Mouse (Mus musculus) heart, postnatal 4 days (tissue): Measurements from ENCODE around the gene Lrba. TPM values are rescaled to one million over a fixed set of nuclear protein-coding genes. Genes with fewer than 3 reads are reported as not detected.

ENCODE experiments used
- DNase-seq: peaks from one replicate; pipeline ENCODE4 v3.0.0; 2021
- total RNA-seq, 2 experiments: library from RNA; stranded (reverse); gene quantifications; 2 replicates each; pipeline ENCODE4 v1.2.3; 2021

The Lrba gene
- total RNA-seq, result 10 to 100 TPM; 17.7 to 17.8 TPM

DNA sequence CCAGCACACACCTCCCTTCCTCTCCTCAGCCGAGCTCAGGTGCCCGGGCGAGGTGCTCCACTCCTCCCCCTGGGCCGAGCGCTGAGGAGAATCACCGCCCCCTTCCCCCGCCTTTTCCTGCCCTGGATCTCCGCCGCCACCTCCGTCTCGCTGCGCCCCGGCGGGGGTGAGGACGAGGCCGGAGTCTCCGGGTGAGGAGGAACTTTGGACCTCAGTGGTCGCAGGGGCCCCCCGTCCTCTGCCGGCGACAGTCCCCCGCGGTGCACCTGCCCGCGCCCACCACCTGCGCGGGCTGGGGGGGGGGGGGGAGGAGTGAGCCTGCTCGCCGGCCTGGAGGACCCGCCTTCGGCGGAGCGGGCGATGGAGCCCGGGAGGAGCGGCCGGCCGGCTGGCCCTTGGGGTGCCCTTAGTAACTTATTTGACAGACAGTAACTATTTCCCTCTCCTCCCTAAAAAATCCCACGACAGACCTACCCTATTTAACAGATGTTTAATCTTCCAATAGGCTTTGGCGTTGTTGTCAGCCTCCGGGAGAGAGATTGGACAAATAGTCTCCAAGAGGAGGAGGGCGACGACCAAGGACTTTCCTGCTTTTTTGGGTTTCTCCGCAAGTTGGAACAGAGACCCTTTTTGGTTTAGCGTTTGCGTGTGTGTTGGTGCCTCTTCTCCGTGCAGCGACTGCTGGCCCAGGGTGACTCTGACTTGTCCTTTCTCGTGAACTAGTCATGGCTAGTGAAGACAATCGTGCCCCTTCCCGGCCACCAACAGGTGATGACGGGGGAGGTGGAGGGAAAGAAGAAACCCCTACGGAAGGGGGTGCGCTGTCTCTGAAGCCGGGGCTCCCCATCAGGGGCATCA is at the start of gene Lrba:
TSS of gene Lrba (plus strand) at position 117 of the 858 bp plus-strand sequence.
- DNase-seq, result peak; percentile 74

DNA sequence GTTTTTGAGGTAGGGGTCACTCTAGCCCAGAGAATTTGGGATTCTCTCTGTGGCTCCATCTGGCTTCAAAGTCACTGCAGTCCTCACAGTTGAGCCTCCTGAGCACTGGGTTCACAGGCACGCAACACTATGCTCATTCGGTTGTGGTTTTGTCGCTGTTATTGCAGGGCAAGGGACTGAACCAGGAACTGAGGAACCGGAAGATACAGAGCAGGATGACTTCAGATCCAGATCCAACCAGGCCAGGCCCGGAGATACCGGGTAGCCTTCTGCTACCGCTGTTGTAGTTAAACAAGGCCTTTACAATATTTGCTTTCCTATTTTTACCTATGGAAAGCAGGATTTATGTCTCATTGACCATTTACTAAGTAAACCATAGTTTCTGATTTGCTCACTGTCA is 44.8 kb upstream of the Lrba start:
- no peak for DNase-seq

DNA sequence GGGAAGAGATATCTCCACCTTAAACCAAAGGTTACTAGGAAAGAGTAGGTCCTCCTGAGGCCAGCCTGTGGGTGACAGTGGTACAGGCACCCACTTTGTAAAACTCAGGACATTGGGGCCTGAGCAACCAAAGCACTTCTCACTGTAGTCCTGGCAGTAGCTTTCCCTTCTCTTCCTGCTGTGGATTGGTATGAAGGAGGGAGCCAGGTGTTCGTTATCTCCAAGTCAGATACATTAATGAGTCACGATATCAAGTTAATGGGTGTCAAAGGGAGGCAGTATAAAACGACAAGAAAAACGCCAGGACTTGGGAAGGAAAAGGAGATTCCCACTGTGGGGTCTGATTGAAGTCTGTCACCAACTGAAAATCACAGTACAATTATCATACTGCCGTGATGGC is 43.4 kb upstream of the Lrba start:
- DNase-seq, result no peak

DNA sequence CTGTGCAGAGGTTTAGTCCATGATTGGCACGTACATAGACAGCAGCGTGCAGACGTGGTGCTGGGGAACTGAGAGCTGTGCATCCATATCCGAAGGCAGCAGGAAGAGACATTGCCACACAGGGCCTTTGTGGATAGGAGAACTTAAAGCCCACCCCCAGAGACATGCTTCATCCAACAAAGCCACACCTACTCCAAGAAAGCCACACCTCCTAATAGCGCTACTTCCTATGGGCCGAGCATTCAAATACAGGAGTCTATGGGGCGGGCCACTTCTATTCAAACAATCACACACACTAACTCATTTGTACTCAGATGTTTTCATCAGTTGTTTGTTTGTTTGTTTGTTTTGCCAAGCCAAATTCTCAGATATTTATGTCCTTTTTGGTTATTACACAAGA is 39.9 kb upstream of the Lrba start:
- no peak for DNase-seq

DNA sequence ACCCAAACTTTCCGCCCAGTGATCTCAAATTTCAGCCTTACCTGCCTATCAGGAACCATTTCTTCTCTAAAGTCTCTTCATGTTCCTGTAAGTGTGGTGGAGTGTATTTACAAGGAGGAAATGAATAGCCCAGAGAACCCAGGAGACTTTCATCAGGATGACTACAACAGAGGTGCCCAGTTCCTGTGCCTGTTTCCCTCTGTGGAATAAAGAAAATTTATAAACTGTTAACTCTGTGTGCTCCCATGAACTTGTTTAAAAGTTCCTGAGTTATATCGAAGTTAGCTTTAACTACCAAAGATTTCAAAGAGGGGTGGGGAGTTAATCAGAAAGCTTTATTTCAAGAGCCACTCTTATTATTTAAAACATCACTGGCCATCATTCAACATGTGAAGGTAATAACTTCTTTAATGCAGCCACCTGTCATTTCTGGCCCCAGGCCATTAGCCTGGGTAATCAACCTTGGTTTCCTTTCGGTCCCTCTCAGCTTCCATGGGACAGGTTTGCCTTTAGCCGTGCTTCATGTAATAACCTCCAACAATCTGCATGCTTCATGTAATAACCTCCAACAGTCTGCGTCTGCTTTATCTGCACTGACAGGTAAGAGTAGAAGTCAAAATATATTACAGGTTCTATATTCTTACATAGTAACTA is 36.6 kb upstream of the Lrba start:
- no peak for DNase-seq

DNA sequence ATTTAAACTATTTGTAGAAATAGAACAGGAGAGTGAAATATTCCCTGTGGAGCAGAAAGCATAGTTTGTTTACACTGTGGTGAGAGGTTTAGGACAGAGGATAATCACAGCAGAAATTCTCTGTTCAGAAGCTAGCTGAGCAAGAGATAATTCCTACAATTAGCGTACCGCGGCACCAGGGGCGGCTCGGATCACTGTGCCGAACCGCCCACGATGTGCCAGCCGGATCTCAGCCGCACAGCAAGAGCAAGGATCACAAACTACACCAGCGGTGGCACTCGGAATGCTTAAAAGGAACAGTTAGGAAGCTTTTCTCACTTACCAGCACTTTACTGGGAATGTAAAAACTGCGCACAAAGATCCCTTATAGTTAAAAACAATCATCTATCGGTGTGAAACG is 28.5 kb upstream of the Lrba start:
- no peak for DNase-seq

DNA sequence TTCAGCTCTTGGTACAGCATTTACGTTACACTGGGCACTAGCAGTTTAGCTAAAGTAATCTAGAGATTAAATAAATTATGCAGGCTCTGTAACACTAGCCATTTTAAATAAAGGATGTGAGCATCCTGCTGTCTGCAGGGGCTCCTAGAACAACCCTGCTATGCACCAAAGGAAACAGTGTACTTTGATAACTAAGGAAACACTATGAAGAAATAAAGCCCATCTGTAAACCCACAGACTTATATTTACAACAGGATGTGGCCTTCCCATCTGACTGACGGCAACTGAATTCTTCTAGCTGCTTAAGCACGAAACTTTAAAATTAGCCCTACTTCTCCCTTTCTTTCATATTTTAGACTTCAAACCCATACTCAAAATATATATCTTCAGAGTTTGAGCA is 28.0 kb upstream of the Lrba start:
- no peak for DNase-seq

DNA sequence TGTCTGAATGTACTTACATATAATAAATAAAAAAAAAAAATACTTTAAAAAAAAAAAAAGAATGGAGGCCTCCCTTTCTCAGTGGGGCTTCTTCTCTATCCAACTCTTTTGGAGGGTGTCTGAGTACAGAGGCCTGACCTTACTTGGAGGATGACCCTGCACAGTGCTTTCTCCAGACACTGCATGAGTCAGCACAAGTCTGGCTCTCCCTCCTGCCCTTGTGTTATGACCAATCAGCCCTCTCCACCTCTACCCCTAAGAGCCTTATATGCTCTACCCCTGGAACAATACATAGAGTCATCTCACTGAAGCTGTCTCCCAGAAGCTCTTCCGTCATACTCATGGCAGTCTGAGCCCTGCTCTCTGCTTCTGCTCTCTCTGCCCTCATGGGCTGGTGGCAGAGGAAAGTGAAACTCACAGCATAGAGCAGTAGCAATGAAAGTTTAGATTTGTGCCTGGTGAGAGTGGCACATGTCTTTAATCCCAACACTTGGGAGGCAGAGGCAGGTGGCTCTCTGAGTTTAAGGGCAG is 22.8 kb upstream of the Lrba start:
- DNase-seq, result no peak

DNA sequence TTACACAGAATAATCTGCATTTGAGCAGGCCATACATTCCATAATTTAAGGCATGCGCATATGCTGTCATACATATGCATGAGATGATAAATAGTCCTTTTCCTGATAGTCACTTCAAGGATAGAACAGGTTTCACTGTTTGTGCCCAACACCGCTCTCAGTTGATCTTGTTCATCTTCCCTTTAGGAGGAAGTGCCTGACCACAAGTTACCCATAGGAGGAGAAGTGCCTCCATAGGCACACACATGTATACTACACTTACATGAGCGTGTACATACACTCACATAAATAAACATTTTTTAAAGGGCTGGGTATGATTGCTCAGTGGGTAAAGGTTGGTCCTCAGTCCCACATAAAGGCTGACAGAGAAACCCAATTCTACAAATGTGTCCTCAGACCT is 22.0 kb upstream of the Lrba start:
- no peak for DNase-seq

DNA sequence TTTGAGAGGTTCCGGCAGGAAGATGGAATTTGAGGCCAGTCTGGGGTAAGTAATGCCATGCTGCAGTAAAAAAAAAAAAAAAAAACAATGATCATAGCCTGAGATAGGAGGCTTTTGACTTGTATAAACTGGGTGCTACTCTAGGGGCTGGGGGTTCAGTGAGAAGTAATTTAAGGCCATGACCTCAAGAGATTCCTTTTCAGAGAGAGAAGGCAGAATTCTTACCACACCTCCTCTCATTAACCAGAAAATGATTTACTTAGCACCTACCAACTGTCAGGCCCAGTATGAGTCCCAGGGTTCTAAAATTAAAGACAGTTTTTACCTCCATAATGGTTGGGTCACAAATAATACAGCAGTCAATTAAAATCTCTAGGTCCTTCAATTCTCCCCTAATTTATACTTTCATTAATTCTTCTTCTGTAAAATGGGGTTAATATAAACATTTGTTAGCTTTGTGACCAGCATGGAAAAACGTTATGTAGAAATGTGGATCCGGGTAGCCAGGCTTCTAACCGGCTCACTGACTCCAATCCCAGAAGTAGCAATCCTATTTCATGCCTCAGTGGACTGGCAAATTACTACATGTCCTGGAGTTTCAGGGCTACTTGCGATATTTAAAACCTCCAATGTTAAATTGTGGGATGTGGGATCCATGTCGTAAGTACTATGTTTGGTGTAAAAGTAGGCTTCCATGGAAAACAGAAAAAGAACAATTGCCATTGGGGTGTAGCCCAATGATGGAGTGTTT is 19.7 kb upstream of the Lrba start:
- no peak for DNase-seq

DNA sequence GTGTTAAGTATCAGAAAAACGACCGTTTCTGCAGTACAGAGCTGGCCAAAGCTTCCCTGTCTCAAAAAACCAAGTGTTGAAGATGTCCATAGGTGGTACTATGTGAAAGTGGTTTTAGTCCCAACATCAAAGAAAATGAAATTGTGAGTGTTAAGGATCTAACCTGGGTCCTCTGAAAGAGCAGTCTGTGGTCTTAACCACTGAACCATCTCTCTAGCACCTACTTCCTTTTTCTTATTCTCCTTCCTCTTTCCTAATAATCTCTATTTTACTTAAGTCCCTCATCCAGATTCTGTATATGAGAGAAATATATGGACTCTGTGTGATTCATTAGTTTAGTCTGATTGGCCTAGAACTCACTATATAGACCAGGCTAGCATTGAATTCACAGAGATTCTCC is 17.9 kb upstream of the Lrba start:
- no peak for DNase-seq

DNA sequence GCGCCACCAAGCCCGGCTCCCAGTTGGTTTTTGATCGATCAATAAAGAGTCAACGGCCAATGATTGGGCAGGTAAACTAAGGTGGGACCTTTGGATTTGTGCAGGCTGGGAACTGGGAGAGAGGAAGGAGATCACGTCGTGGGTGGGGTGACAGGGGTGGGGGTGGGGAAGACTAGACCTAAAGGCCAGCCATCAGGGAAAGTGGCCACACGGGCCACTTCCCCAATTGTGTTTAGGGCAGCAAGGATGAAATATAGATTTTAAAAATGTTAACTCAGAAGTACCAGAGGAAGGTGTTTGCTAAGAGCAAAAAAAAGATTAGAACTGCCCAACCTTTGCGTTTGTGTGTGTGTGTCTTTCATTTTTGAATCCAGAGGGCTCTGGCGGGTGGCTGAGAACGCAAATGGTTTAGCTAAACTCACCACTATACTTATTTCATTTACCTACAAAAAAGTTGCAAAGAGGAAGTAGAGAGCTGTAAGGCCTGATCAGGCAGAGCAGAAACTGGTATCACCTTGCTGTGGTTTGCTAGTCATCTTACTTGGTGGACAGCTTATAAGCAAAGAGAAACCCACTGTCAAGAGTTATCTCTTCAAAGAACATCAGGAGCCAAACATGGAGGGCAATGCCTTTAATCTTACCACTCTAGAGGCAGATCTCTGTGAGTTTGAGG is 14.1 kb upstream of the Lrba start:
- no peak for DNase-seq

DNA sequence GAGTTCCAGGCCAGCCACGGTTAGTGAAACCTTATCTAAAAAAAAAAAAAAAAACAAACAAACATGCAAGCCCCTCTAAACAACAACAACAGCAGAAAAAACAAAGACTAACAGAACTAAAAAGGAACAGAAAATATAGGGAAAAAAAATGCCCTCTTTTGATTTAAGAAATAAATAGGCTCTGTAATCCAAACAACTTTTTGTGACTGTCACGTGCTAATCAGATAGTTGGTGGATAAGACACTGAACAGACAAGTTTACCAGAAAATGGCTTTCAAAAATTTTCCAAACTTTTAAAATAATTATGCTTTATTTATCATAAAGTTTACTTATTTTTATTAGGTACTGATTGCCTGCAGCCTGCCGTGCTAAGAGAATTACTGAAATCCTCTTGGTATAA is 13.5 kb upstream of the Lrba start:
- no peak for DNase-seq

DNA sequence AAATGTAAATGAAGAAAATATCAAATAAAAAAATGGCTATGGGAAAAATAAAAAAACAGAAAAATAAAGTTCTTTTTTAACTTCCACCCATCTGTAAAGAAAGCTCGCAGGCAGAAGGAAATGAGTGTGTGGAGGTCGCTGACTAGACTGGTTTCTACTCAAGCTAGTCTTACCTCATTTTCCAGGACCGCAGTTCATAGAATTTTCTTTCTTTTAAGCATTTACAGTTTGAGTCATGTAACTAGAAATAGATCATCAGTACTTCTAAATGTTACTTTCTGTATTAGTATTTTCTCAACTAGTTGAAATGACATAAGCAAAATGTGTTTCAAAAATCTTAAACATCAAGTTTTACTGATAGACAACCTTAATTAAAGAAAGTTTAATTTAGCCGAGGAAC is 10.2 kb upstream of the Lrba start:
- DNase-seq, result no peak

DNA sequence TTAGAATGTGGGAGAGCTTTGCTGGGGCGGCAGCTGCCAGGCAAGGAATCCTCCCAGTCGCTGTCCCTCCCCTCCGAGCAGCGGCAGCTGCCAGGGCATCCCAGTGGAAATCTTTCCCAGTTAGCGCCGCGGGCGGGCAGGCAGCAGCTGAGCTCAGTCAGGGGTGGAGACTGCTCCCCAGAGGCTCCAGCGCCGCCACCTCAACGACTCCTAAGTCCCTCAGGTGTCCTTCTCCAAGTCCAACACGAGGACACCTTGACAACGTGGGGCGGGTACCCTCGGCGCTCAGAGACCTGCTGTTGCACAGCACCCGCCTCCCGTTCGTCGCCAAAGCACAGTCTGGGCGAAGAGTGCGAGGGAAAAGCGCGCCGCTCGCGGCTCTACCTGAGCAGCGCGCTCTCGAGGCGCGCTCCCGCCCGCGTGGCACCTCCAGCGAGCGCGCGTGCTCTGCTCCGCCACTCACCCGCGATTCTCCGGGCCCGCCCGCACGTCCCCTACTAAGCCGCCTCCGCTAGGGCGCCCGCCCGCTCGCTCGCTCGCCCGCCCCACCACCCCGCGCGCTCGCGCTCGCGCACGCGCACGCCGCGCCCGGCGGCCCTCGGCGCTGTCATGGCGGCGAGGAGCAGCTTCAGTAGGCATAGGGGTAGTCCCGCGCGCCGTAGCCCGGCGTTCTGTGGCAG is 706 bp upstream of the Lrba start:
- peak; percentile 86 for DNase-seq

DNA sequence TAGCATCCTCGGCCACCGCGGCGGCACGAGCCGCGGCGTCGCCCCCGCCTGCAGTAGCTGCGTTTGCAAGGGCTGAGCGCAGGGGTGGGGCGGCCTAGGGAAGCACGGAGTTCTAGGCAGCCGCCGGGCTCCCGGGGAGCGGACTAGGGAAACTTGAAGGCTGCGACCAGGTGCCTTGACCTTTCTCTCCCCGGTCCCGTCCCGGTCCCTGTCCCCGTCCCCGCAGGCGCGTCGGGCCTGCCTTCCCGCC is 241 bp upstream of the Lrba start:
- no peak for DNase-seq

DNA sequence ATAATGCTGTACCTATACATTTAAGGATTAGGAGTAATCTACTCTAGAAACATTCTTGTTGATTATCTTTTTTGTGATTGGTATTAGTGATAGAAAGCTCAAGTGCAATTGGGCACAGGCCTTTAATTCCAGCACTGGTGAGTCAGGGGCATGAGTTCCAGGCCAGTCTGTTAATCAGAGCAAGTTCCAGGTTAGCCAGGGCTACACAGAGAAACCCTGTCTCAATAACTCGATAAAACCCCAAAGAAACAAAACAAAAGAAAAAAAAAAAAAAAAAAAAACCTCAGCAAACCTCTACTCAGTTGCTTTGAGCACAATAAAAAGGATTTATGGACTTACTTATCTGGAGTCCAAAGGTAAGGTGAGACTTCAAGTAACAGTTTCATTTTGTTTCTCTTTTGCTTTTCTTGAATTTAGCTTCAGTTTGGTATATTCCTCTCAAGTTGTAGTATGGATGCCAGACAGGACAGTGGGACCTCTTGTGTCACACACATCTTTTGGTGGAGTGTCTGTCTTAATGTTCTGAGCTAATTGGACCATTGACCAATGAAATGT is 7.1 kb downstream of the Lrba start:
- no peak for DNase-seq

DNA sequence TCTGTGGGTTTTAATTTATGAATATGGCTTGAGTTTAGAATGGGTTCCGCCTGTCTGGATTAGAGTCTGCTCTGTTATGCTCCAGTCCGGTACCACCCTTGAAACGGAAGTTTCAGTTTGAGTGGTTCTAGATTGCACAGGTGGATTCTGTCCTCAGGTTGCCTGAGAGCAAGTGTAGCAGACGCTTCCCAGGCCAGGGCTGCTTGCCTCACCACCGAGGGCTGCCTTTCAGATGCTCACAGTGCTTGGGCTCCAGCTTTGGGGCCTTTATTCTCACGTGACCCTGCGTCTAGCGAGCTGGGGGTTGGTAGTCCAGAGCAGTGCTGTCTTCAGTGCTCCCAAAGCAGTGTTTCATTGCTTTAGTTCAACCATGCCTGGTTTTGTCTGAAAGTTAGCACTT is 22.7 kb downstream of the Lrba start:
- DNase-seq, result no peak

DNA sequence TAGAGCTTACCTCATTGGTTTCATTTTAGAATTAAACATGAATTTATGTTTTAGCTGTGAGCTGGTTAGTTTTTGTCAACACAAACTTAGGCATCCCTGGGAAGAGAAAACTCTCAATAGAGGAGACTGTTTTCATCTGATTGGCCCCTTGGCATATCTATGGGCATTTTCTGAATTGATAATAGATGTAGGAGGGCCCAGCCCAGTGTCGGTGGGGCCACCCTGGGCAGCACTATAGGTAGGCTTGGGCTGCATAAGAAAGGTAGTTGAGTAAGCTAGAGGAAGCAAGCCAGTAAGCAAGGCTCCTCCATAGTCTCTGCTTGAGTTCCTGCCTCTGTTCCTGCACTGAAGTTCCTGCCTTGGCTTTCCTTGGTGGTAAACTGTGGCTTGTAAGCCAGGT is 26.7 kb downstream of the Lrba start:
- DNase-seq, result no peak

DNA sequence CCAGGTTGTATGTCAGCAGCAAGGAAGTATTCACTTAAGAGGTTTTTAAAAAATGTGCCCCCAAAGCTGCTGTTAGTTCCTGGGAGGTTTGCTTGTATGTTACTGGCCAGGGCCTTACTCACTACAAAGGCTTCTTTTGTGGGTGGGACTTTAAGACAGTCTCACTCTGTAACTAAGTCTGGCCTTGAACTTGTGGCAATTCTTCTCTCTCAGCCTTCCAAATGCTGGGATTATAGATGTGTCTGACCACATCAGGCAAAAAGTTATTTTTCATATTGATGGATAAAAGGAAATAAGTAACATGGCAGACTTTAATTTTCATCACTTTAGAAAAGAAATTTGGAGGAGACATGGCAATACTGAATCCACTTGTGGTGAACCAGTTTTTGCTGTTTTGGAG is 28.1 kb downstream of the Lrba start:
- no peak for DNase-seq

DNA sequence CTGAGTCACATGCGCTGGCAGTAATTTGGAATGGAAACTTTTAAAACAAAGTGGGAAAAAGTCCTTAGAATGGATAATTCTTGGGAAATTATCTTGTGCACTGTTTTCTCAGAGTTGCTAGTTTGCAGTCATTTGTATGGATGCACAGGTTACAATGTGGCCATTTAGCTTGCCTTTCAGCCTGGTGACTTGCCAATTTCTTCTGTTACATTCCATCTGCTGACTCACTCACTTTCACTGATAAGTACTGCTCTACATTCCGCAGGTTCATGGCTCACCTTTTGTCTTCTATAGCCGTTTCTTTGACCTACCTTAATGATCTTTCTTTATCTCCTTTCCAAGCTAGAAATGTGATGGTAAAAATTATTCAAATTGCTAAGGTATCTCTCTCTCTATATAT is 28.6 kb downstream of the Lrba start:
- no peak for DNase-seq

DNA sequence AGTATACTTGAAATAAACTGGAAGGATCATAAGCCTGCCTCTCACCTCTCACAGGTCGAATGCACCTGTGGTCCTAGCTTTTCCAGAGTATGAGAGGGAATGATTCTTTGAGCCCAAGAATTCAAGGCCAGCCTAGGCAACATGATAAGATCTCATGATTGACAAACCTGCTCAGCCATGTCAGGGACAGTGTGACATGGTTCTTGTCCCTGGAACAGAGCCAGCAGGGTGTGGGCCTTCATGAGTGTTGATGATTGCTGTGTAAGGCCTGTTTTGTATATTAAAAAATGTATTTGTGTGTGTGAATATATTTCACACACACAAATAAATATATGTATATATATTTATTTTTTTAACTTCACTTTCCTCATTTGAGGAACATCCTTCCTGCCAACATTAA is 29.3 kb downstream of the Lrba start:
- DNase-seq, result no peak
